Mouse (Mus musculus) left cerebral cortex, adult 18-20 months (tissue): ENCODE measurements around the gene Gipc1. TPM values are rescaled to one million over a fixed set of nuclear protein-coding genes. Genes with fewer than 3 reads are reported as not detected.

Experiments used
- total RNA-seq, 2 experiments: library from RNA; stranded (reverse); gene quantifications; 2 replicates each; pipeline ENCODE4 v1.2.3; 2021

Gipc1 gene
- total RNA-seq, 2 experiments from 2014 or later = 86.0 to 86.7 TPM

Other genes starting within 250 kb of the Gipc1 start
- 100 to 1,000 TPM; 218 to 232 TPM for gene Scoc, start 194.3 kb upstream of the Gipc1 start, total RNA-seq
- gene Olfr370, start 116.9 kb upstream of the Gipc1 start, total RNA-seq = not detected
- 100 to 1,000 TPM; 136 to 155 TPM for gene Ndufb7, start 86.0 kb upstream of the Gipc1 start, total RNA-seq
- 100 to 1,000 TPM; 600 to 661 TPM for gene Tecr, start 44.7 kb upstream of the Gipc1 start, total RNA-seq
- 10 to 100 TPM; 61.3 to 66.7 TPM for gene Dnajb1, start 44.5 kb upstream of the Gipc1 start, total RNA-seq
- 1 to 10 TPM; 1.2 to 1.6 TPM for gene Ptger1, start 14.0 kb downstream of the Gipc1 start, total RNA-seq
- 10 to 100 TPM; 53.9 to 65.2 TPM for gene Pkn1, start 46.5 kb downstream of the Gipc1 start, total RNA-seq
- 10 to 100 TPM; 14.6 to 19.2 TPM for gene Ddx39, start 62.5 kb downstream of the Gipc1 start, total RNA-seq
- gene Adgre5, start 88.6 kb downstream of the Gipc1 start, total RNA-seq = 10 to 100 TPM; 11.8 TPM
- gene Adgrl1, start 247.4 kb downstream of the Gipc1 start, total RNA-seq = 100 to 1,000 TPM; 348 to 367 TPM